Mouse (Mus musculus) liver, embryonic 11.5 days (tissue): ENCODE data around the gene Gm21972. TPM values are rescaled to one million over a fixed set of nuclear protein-coding genes. Genes with fewer than 3 reads are reported as not detected.

Experiments
- ATAC-seq: fragments of 200-750 bp; cut with Nextera tagmentation; replicated peaks from 2 replicates; pipeline ENCODE4 v1.8.0; 2017; ENCODE audit warnings: moderate number of reproducible peaks, mild to moderate bottlenecking, moderate TSS enrichment, moderate library complexity; ENCODE audit not compliant: low FRiP score
- DNase-seq: peaks from one replicate; pipeline ENCODE4 v3.0.0-alpha.2; 2017; ENCODE audit warnings: low spot score
- H3K27ac ChIP-seq: fragments of 300-500 bp; sonication (generic); 2 replicates; pipeline ENCODE4 v1.5.1; 2014; ENCODE audit warnings: mild to moderate bottlenecking, low read depth, low read length, control low read depth
- H3K27me3 ChIP-seq: fragments of 300-500 bp; sonication (generic); replicated peaks from 2 replicates; pipeline ENCODE4 v1.6.1; 2014; ENCODE audit warnings: low read length, mixed read lengths; ENCODE audit not compliant: control insufficient read depth, insufficient read depth
- H3K36me3 ChIP-seq: fragments of 300-500 bp; sonication (generic); 2 replicates; pipeline ENCODE4 v1.6.1; 2014; ENCODE audit warnings: mild to moderate bottlenecking, low read length, moderate library complexity, mixed read lengths; ENCODE audit not compliant: control insufficient read depth, insufficient read depth
- H3K4me1 ChIP-seq: fragments of 300-500 bp; sonication (generic); replicated peaks from 2 replicates; pipeline ENCODE4 v1.6.1; 2014; ENCODE audit warnings: low read length, mixed read lengths; ENCODE audit not compliant: control insufficient read depth, insufficient read depth
- H3K4me2 ChIP-seq: fragments of 300-500 bp; sonication (generic); 2 replicates; pipeline ENCODE4 v1.6.1; 2014; ENCODE audit warnings: mild to moderate bottlenecking, control low read depth, moderate library complexity
- H3K4me3 ChIP-seq: fragments of 300-500 bp; sonication (generic); 2 replicates; pipeline ENCODE4 v1.5.1; 2014; ENCODE audit warnings: low read depth, low read length, control low read depth
- H3K9ac ChIP-seq: fragments of 300-500 bp; sonication (generic); 2 replicates; pipeline ENCODE4 v1.6.1; 2014; ENCODE audit warnings: low read depth, low read length, control low read depth
- H3K9me3 ChIP-seq: fragments of 300-500 bp; sonication (generic); 2 replicates; pipeline ENCODE4 v1.6.1; 2016; ENCODE audit warnings: low read length, inconsistent platforms, mixed read lengths; ENCODE audit not compliant: control insufficient read depth
- WGBS: fragments of 180-500 bp; shearing (Covaris S2); extraction: QIAGEN DNeasy Blood & Tissue Kit; methylation state at CpG from one replicate; pipeline ENCODE4 v1.1.7; 2014; 5-methylcytosine and 5-hydroxymethylcytosine counted together
- polyA plus RNA-seq: library from polyadenylated mRNA; unstranded; fragments of >200 nt; fragmentation: Nextera tagmentation; extraction: Ambion mirVana; gene quantifications from 2 replicates; pipeline ENCODE4 v1.2.1, GENCODE M21; 2014

Gene Gm21972
- polyA plus RNA-seq, 1 experiment from 2014 or later, result not detected

GRCm38 (mm10) chr1:86154133-86154823, 20.8 kb downstream of the Gm21972 start, which contains the start of gene Armc9:
TSS of gene Armc9 (plus strand) at chr1:86154780.
- 4% methylated on average over 40 of the region's 40 CpGs for WGBS
- DNase-seq, result peak; percentile 91
- Histone ChIP-seq H3K27ac (peak within 1 kb of the TSS; percentile 94), H3K9me3 (no peaks in the 10 kb centered on the region), H3K4me3 (peak within 1 kb of the TSS; percentile 76), H3K27me3 (no peaks in the 10 kb centered on the region), H3K9ac (peak within 1 kb of the TSS; percentile 80), H3K36me3 (no peaks in the 10 kb centered on the region), H3K4me1 (peaks cover 19% of the 10 kb centered on the region), H3K4me2 (peak within 1 kb of the TSS; percentile 87)
- peak; percentile 99 for ATAC-seq

DNA sequence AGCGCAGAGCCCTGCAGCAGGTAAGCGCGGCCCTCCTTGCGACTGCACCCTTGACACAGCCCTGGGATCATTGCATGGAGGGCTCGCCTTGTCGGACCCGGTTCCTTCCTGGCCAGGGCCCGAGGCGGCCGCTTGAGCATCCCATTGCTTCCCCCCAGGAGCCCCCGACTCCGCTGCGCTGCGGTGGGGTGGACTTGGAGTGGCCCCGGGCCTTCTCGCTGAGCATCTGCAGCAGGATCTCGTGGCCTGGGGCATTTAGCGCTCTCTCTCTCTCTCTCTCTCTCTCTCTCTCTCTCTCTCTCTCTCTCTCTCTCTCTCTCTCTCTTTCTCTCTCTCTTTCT, 21.4 kb downstream of the Gm21972 start:
- H3K4me1 ChIP-seq, result peaks cover 22% of the 10 kb centered on the region
- peak overlapping the region; percentile 87 for H3K4me2 ChIP-seq
- H3K9me3 ChIP-seq, result no peaks in the 10 kb centered on the region
- H3K4me3 ChIP-seq, result peak overlapping the region; percentile 76
- H3K9ac ChIP-seq, result peak overlapping the region; percentile 67
- peak; percentile 34 for ATAC-seq
- no peak for DNase-seq
- H3K27ac ChIP-seq, result peak overlapping the region; percentile 52; the same call in 1 of the 2 replicates
- no peaks in the 10 kb centered on the region for H3K36me3 ChIP-seq
- H3K27me3 ChIP-seq, result no peaks in the 10 kb centered on the region
- WGBS, result 2% methylated on average over 18 of the region's 18 CpGs

DNA sequence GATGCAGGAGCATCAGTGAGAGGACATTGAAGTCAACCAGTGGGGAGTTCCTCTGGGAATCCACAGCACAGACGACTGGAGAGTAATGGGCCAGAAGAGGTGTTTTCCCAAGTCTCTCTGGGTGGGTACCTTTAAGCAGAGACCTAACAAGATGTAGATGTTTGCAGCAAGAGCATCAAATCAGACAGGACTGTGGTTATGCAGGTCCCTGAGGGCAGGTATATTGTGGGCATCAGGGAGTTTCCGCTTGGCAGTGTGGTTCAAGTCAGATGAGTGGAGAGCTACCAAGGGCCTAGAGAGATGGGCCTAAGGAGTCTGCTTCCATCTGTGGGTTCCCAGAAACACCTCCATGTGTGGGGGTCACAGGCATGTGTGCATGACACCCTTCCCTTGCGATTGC, 22.6 kb downstream of the Gm21972 start:
- WGBS, result 77% methylated on average over 3 of the region's 3 CpGs
- peak overlapping the region; percentile 30; the same call in 1 of the 2 replicates for H3K9ac ChIP-seq
- H3K4me1 ChIP-seq, result peaks cover 25% of the 10 kb centered on the region
- H3K9me3 ChIP-seq, result no peaks in the 10 kb centered on the region
- DNase-seq (no peak), ATAC-seq (no peak)
- H3K4me2 ChIP-seq, result no peak overlapping the region; the same call in 1 of the 2 replicates
- no peaks in the 10 kb centered on the region; the same call in 1 of the 2 replicates for H3K36me3 ChIP-seq
- no peak overlapping the region for H3K27ac ChIP-seq
- H3K27me3 ChIP-seq, result no peaks in the 10 kb centered on the region
- no peak overlapping the region for H3K4me3 ChIP-seq

DNA sequence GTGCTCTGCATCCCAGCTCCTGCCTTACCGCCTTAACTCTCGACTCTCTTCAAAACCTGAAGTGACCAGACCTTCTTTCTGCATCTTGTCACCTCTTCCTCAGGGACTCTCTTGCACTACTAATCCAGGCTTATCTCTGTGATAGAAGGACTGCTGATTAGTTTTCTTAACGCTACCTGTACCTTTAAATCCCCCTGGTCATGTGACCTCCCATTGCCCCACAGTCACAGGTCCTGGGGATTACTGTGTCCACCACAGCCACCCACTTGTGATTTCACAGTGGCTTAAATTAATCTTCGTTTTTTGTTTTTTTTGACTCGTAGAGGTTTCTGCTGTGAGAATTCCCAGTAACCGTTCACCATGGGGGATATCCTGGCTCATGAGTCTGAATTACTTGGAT, 23.2 kb downstream of the Gm21972 start:
- no peaks in the 10 kb centered on the region for H3K27me3 ChIP-seq
- H3K9me3 ChIP-seq, result no peaks in the 10 kb centered on the region
- no peak overlapping the region for H3K27ac ChIP-seq
- DNase-seq, result no peak
- H3K9ac ChIP-seq, result no peak overlapping the region
- no peak for ATAC-seq
- no peak overlapping the region for H3K4me2 ChIP-seq
- 84% methylated on average over 6 of the region's 6 CpGs for whole genome bisulfite sequencing
- no peak overlapping the region for H3K4me3 ChIP-seq
- H3K4me1 ChIP-seq, result peaks cover 28% of the 10 kb centered on the region
- H3K36me3 ChIP-seq, result peaks cover 2% of the 10 kb centered on the region

DNA sequence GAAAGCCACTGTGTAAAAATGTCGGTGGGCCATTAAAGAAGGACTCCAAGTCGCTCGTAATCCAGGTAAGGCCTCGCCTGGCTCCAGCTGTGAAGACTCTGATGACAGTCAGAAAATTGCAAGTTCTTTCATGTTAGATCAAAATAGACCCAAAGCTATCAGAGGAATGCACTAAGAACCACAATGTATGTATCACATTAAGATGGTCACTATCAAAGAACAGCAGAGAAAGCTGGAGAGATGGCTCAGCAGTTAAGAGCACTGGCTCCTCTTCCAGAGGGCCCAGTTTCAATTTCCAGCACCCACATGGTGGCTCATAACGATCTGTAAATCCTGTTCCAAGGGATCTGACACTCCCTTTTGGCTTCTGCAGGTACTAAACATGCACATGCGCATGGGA, 26.6 kb downstream of the Gm21972 start:
- WGBS, result 78% methylated on average over 6 of the region's 6 CpGs
- no peak overlapping the region for H3K9ac ChIP-seq
- peaks cover 24% of the 10 kb centered on the region for H3K4me1 ChIP-seq
- H3K4me3 ChIP-seq, result no peak overlapping the region
- H3K36me3 ChIP-seq, result peaks cover 9% of the 10 kb centered on the region
- DNase-seq, result no peak
- H3K27me3 ChIP-seq, result no peaks in the 10 kb centered on the region
- no peaks in the 10 kb centered on the region for H3K9me3 ChIP-seq
- peak; percentile 83 for ATAC-seq
- peak overlapping the region; percentile 37 for H3K4me2 ChIP-seq
- H3K27ac ChIP-seq, result peak overlapping the region; percentile 76

DNA sequence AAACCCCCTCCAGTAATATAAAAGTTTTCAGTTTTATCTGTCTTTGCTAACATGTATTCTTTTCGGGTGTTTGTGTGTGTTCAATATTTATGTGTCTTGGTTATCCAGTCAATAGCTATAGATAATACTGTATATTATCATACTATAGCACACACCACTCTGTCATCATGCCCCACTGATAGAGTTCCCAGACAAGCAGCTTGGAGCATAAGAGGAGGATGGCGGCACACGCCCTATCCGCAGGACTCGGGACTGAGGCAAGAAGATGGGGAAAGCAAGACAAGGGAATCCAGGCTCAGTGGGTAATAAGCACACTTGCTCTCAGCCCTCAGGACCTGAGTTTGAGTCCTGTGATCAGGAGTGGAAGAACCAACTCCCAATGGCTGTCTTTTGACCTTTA, 27.0 kb downstream of the Gm21972 start:
- WGBS, result 66% methylated on average over 5 of the region's 5 CpGs
- Histone ChIP-seq H3K9ac (no peak overlapping the region), H3K4me2 (peak overlapping the region; percentile 37), H3K27me3 (no peaks in the 10 kb centered on the region), H3K36me3 (peaks cover 9% of the 10 kb centered on the region), H3K4me3 (no peak overlapping the region), H3K4me1 (peaks cover 20% of the 10 kb centered on the region), H3K9me3 (no peaks in the 10 kb centered on the region), H3K27ac (peak overlapping the region; percentile 76)
- peak; percentile 94 for ATAC-seq
- DNase-seq, result no peak

- Histone ChIP-seq H3K27ac (peak overlapping the region; percentile 76), H3K4me2 (peak overlapping the region; percentile 34), H3K27me3 (no peaks in the 10 kb centered on the region), H3K9ac (0 out of 2 replicates have a peak overlapping the region, but pooled peaks have one; percentile 10), H3K36me3 (peaks cover 9% of the 10 kb centered on the region), H3K9me3 (no peaks in the 10 kb centered on the region), H3K4me1 (peaks cover 14% of the 10 kb centered on the region), H3K4me3 (no peak overlapping the region)
- ATAC-seq, result peak; percentile 90
- 58% methylated on average over 5 of the region's 5 CpGs for WGBS
- DNase-seq, result no peak
These were observed 27.6 kb downstream of the Gm21972 start for GRCm38 (mm10) chr1:86161061-86161460.

DNA sequence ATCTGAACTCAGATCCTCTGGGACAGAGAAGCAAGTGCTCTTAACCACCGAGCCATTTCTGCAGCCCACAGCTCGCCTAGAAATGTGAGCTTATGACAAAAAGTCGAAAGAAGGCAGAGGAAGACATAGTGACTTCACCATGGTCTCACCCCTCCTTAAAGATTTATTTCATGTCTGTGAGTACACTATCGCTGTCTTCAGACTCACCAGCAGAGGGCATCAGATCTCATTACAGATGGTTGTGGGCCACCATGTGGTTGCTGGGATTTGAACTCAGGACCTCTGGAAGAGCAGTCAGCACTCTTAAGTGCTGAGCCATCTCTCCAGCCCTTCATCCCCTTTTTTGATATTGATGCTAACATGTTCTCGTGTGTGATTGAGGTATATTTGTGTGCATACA, 41.2 kb downstream of the Gm21972 start:
- H3K27ac ChIP-seq, result no peak overlapping the region
- no peaks in the 10 kb centered on the region for H3K9me3 ChIP-seq
- no peaks in the 10 kb centered on the region for H3K4me1 ChIP-seq
- WGBS, result 90% methylated on average over 5 of the region's 5 CpGs
- H3K27me3 ChIP-seq, result no peaks in the 10 kb centered on the region
- ATAC-seq, result no peak
- no peak overlapping the region for H3K9ac ChIP-seq
- no peak overlapping the region for H3K4me3 ChIP-seq
- peaks cover 3% of the 10 kb centered on the region; the same call in 1 of the 2 replicates for H3K36me3 ChIP-seq
- H3K4me2 ChIP-seq, result no peak overlapping the region
- DNase-seq, result no peak

DNA sequence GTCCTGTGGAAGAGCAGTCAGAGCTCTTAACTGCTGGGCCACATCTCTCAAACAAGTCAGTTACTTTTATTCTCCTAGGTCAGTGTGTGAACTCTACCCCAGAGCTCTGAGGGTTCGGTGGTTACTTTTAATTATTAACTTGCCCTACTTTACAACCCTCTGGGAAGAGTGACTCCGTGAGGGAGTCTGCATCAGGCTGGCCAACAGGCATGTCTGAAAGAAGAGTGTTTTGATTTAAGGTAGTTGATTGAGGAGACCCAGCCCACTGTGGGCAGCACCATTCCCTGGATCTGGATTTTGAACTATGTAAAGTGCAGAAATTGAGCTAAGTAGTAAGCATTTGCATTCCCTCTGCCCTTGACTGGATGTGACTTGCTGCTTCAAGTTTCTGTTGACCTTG, 42.6 kb downstream of the Gm21972 start:
- H3K9ac ChIP-seq, result no peak overlapping the region
- H3K36me3 ChIP-seq, result peaks cover 3% of the 10 kb centered on the region; the same call in 1 of the 2 replicates
- no peak overlapping the region for H3K4me2 ChIP-seq
- 76% methylated on average over 2 of the region's 2 CpGs for WGBS
- H3K9me3 ChIP-seq, result no peaks in the 10 kb centered on the region
- no peaks in the 10 kb centered on the region for H3K27me3 ChIP-seq
- DNase-seq, result no peak
- no peak overlapping the region for H3K27ac ChIP-seq
- no peak overlapping the region for H3K4me3 ChIP-seq
- peak; percentile 42 for ATAC-seq
- H3K4me1 ChIP-seq, result no peaks in the 10 kb centered on the region
